Mouse (Mus musculus) lung, postnatal 36 days (tissue): Measurements from ENCODE around the gene Tacstd2.
"Not testable (repeated sequence)": the region's sequence is repeated elsewhere in the genome, so short reads cannot be mapped to it uniquely, and the experiment has no call there.

Experiments
- DNase-seq: peaks from one replicate; pipeline ENCODE4 v3.0.0; 2022; ENCODE audit warnings: mixed read lengths

The Tacstd2 gene

GRCm38 (mm10) chr6:67535777-67536054 is at the start of gene Tacstd2:
Tacstd2 (minus strand) TSS chr6:67535796.
- DNase-seq = peak; percentile 63

- no peak for DNase-seq
Measured at GRCm38 (mm10) chr6:67566270-67566669, 30.7 kb upstream of the Tacstd2 start.

GRCm38 (mm10) chr6:67555376-67555775 is 19.8 kb upstream of the Tacstd2 start:
- DNase-seq = peak; percentile 21

- no peak for DNase-seq
Measured at GRCm38 (mm10) chr6:67549550-67549949, 14.0 kb upstream of the Tacstd2 start.

- peak; percentile 68 for DNase-seq
Measured at GRCm38 (mm10) chr6:67535005-67535776, 405 bp downstream of the Tacstd2 start.

GRCm38 (mm10) chr6:67534191-67535004 is 1.2 kb downstream of the Tacstd2 start:
- no peak for DNase-seq

GRCm38 (mm10) chr6:67532665-67533440 is 2.7 kb downstream of the Tacstd2 start:
- DNase-seq = peak; percentile 80

- DNase-seq = no peak
Measured at GRCm38 (mm10) chr6:67531822-67532162, 3.8 kb downstream of the Tacstd2 start.

- DNase-seq = peak; percentile 66
Measured at GRCm38 (mm10) chr6:67530992-67531821, 4.4 kb downstream of the Tacstd2 start.

- no peak for DNase-seq
Measured at GRCm38 (mm10) chr6:67526356-67526755, 9.2 kb downstream of the Tacstd2 start.

GRCm38 (mm10) chr6:67510752-67511151 is 24.8 kb downstream of the Tacstd2 start:
- DNase-seq = peak; percentile 80

GRCm38 (mm10) chr6:67501938-67502337 is 33.7 kb downstream of the Tacstd2 start:
- not testable (repeated sequence) for DNase-seq

GRCm38 (mm10) chr6:67491755-67492154 is 43.8 kb downstream of the Tacstd2 start, which contains the start of gene Il23r:
Il23r (minus strand) TSS chr6:67491855.
- DNase-seq = no peak
